Mouse (Mus musculus): Measurements from ENCODE around the gene Ift122. TPM values are rescaled to one million over a fixed set of nuclear protein-coding genes. Genes with fewer than 3 reads are reported as not detected.
A peak's percentile ranks its signal among the peaks of the same experiment; 100 is the strongest.
"Not testable (repeated sequence)": the region's sequence is repeated elsewhere in the genome, so short reads cannot be mapped to it uniquely, and the experiment has no call there.

Gene Ift122
- 1 to 10 TPM; 5.3 to 7.6 TPM for total RNA-seq (2021)
- long read RNA-seq, experiment 1, full-length matches to known transcripts: 1 of 6 reads
- long read RNA-seq, experiment 1, partial matches to known transcripts: 5 of 6 reads
- long read RNA-seq, experiment 1, other reads (novel, unspliced or antisense): 0 of 6 reads
- long read RNA-seq, experiment 2, full-length matches to known transcripts: 2 of 19 reads
- long read RNA-seq, experiment 2, partial matches to known transcripts: 12 of 19 reads
- long read RNA-seq, experiment 2, other reads (novel, unspliced or antisense): 5 of 19 reads

DNA sequence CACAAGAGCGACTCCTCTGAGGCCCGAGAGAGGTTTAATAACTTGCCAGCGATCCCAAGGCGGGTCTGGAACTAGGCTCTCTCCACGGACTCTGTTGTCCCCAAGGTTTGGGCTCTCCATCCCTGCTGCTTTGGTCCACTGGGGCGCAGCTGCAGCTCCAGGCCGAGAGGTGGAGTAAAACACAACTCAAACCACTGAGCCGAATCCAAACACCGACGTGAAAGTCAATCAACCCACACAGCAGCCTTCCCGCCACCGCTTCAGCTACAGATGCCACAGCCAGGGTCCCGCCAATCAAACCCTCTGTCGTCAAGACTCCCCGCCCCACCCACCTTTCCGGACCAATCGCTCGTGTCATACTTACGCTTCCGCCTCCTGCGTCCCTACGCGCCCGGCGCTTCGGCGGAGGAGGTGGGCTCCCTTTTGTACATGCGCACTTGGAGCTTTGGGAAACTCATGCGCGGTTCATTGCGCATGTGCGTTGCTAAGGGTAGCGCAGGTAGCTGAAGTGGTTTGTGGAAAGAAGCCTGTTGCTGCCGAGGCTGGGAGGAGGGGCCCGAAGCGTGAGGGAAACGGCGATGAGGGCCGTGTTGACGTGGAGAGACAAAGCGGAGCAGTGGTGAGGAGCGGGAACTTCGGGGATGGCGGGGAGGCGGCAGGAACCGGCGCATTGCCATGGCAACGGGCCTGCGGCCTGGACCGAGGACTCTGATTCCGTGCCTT lies at the start of gene Ift122, which contains the start of gene Mbd4:
Gene Ift122, plus strand, starts transcription at position 380 of the 723 bp plus-strand sequence.
Gene Mbd4, minus strand, starts transcription at position 281 of the 723 bp plus-strand sequence.
- peak; percentile 98 for DNase-seq

- peak; percentile 41 for DNase-seq
Measured at GRCm38 (mm10) chr6:115803541-115804382, 49.5 kb upstream of the Ift122 start.

GRCm38 (mm10) chr6:115804432-115805192 lies 48.7 kb upstream of the Ift122 start:
- DNase-seq: no peak

DNA sequence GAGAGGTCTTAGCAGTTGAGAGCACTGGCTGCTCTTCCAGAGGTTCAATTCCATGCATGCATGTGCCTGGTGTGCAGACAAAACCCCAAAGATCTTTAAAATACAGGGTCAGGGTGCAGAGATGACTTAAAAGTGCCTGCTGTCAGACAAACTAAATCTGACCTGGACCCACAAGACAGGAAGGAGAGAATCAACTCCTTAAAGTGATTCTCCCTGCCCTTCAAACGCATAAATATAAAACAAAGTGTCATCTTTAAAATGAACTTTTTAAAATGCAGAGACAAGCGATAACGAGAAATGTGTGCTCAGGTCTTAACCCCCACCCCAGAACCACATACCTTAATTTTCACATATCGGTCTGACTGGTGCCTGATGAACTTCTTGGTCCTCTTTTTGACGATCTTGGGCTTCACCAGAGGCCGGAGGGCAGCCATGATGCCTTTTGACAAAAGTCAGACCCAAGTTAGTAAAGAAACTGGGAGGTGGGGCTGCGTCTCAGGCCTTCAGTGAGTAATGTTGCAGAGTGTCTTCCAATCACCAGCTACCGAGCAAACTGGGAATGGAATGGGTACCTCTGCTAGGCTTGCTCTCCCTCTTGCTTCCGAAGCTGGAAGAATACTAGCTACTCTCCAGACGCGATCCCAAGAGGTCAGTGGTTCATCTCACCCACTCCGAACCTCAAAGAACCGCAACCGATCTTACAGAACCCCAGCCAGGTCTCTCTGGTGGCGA lies 45.6 kb upstream of the Ift122 start:
- no peak for DNase-seq

GRCm38 (mm10) chr6:115808196-115808487 lies 45.1 kb upstream of the Ift122 start:
- DNase-seq: no peak

GRCm38 (mm10) chr6:115808488-115809231 lies 44.6 kb upstream of the Ift122 start, which contains the start of gene Rpl32:
Gene Rpl32 (minus strand): TSS chr6:115808747.
- peak; percentile 81 for DNase-seq

- DNase-seq: no peak
Measured at GRCm38 (mm10) chr6:115811606-115812005, 41.7 kb upstream of the Ift122 start.

DNA sequence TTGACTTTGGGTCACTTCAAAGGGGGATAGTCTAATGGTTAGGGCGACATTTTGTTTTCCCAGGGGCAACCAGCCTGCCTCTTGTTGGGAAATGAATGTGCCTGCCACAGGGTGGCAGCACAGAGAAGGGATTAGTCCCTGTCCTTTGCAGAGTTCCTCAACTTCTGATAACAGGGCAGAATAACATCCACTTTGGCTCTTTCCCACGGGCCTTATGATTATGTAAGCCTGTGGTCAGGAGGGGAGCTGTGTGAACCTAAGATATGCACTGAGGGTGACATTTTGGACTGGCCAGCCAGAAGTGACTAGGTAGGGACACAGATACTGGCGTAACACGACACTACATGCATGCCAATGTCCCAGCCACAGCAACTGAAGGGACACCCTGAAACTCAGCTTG lies 39.2 kb upstream of the Ift122 start:
- peak; percentile 68 for DNase-seq

GRCm38 (mm10) chr6:115815041-115815440 lies 38.2 kb upstream of the Ift122 start:
- DNase-seq: no peak

DNA sequence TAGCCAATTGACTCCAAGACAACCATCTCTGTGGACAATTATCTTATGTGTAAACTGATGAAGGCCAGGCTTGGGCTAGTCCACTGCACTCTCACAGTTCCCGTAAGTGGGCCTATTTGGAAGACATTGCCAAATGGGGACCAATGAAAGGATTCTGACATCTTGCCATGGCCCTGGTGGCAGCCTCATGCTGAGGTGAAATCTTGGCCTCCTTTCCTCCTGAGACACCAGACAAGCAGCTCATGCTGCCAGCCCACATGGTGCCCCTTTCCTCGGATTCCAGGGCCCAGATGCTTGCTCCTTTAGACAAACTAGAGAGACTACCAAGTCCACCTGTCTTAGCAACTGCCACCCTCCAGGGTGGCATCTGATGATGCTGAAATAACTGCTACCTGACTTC lies 35.1 kb upstream of the Ift122 start:
- no peak for DNase-seq

- no peak for DNase-seq
Measured at GRCm38 (mm10) chr6:115821216-115821993, 31.9 kb upstream of the Ift122 start.

DNA sequence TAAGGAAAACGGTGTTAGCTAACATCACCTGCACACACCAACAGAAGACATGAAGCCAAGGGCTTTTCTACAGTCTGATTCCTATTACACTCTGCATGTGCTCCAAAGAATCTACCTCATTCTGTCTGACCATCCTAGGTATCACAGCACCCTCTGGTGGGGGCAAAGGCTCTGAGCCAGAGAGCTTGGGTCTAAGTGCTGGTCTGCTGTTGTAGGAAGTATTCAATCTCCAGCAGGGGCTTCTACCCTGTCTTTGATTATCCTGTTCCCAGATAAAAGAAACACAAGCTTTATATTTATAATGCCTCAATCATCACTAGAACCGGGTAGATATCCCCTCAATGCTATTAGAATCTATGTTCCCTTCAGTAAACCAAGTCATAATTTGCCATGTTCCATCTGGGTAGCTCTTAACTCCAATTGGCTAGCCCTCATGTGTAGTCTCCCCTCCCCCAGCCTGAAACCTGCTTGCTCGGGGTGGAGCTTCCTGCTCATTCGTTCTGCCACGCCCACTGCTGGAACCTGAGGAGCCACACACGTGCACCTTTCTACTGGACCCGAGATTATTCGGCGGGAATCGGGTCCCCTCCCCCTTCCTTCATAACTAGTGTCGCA lies 29.3 kb upstream of the Ift122 start:
- DNase-seq: not testable (repeated sequence)

DNA sequence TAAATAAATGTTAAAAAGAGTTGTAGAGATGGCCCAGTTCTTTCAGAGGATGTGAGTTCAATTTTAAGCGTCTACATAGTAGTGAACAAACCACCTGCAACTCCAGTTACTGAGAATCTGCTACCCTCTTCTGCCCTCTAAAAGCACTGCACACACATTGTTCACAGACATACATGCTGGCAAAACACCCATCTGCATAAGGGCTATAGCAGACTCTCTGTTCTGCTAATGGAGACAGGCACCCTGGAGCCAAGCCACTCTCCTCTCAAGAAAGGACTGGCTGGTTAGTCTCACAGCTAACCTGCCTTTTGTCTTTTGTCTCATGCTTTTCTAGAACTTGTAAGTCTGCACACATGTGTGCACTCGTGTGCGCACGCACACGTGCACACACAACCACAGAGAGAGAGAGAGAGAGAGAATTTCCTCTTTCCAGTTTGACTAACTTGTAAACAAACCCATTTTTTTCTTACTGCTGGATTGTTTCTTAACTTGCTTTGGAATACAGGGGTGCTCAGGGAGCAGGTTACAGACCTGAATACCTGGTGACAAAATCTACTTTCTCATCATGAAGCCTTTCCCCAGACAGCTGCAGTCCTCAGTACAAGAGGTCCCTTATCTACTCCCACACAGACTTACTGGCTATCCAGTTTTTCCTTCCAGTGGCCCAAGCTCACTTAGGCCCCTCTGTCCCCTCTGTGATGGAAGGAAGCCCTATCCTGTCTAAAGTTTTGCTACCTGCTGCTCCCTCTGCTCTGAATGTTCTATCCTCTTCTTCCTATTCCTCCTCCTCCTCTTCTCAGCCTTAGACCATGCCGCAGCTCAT lies 22.3 kb upstream of the Ift122 start:
- no peak for DNase-seq

DNA sequence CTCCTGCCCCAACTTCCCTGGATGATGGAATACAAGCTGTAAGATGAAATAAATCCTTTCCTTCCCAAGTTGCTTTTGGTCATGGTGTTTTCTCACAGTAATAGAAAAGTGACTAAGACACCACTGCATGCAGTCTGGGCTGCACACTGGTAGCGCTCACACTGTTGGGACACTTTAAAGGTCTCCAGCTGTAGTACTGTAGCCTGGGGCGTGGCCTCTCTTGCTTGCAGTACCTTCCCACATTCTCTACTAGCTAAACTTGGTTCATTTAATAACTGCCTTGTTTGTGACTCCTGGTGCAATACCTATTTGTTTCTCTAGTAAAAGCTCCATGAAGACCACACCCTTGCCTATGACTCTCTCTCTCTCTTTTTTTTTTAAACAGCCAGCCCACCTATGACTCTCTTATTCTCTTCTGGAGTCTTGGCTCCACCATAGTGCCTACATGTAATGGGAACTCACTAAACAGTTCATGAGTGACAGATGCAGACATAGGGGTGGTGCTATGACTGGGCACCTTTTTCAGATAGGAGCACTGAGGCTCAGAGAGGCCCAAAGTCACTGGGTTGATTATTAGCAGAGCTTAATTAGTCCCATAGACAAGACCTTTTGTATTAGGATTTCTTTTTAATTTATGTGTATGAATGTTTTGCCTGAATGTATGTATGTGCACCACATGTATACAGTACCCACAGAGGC lies 21.0 kb upstream of the Ift122 start:
- no peak for DNase-seq

DNA sequence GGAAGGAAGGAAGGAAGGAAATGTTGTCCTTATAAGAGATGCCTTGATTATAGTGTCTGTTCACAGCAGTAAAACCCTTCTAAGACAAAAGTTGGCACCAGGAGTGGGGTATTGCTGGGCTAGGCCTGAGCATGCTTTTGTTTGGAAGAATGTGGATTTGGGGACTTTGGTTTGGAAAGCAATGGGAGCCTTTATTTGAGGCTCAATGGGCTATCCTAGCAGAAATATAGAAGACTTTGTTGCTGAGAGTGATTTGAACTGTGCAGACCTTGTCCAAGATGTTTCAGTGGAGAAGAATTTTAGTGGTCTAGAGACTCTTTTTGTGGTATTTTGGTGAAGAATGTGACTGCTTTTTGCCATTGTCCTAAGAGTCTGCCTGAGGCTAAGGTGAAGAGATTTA lies 19.4 kb upstream of the Ift122 start:
- DNase-seq: no peak

GRCm38 (mm10) chr6:115838161-115838597 lies 15.1 kb upstream of the Ift122 start, which contains the start of gene Efcab12:
Gene Efcab12 (minus strand): TSS chr6:115838412.
- peak; percentile 52 for DNase-seq

DNA sequence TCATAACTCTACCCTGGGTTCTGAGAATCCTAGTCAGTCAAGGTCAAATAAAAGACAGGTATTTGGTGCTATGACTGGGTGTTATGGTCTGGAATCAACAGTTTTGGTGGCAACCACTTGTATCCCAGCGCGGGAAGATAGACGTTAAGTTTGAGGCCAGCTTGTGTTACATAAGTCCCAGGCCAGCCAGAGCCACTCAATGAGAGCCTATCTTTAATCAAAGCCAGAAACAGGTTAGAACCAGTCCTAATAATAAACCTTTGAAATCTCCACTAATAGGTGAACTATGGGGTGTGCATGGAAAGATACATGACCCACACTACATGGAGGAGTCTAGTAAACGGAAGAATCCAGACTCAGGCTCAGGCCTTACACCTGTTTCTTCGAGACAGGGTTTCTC lies 14.5 kb upstream of the Ift122 start:
- no peak for DNase-seq

DNA sequence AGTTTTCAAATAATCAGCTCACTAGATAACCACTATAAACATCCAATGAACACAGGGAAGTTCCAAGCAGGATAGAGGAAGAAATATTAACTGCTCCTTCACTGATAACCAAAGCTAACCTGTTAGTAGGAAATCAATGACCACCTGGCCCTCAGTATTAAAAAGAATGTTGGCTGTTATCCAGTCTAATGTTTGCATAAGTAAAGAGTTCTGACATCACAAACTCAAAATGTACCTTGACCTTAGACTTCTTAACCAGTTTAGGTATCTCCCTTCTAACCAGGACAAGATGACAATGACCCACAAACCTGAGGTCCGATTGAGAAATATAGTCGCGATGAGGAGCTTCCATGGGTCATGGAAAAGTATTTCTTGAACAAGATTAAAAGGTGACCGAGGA lies 8.3 kb upstream of the Ift122 start:
- DNase-seq: no peak
